Mouse (Mus musculus): ENCODE measurements around the gene Gm42688. TPM values are rescaled to one million over a fixed set of nuclear protein-coding genes. Genes with fewer than 3 reads are reported as not detected.

Gm42688 gene
- polyA plus RNA-seq, 1 experiment from 2014 or later = 3.7 TPM

DNA sequence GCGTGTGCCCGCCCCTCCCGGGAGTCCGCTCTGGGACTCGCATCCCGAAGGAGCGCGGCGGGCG, 31.3 kb upstream of the Gm42688 start, which contains the start of gene Tlx2:
Tlx2 (minus strand) TSS at position 47 of the 64 bp plus-strand sequence.
- no peaks in the 10 kb centered on the region for H3K9me3 ChIP-seq
- H3K27me3 ChIP-seq = peaks cover 100% of the 10 kb centered on the region
- H3K36me3 ChIP-seq (replicated peaks) = no peaks in the 10 kb centered on the region
- H3K27ac ChIP-seq = no peak within 1 kb of the TSS
- 1% methylated on average over 10 of the region's 10 CpGs for whole genome bisulfite sequencing
- H3K4me3 ChIP-seq (replicated peaks) = peak within 1 kb of the TSS; percentile 31
- no peak for ATAC-seq (ENCODE audit: low FRiP score)
- H3K9ac ChIP-seq = no peak within 1 kb of the TSS
- peaks cover 26% of the 10 kb centered on the region for H3K4me1 ChIP-seq
- peak within 1 kb of the TSS; percentile 39 for H3K4me2 ChIP-seq

DNA sequence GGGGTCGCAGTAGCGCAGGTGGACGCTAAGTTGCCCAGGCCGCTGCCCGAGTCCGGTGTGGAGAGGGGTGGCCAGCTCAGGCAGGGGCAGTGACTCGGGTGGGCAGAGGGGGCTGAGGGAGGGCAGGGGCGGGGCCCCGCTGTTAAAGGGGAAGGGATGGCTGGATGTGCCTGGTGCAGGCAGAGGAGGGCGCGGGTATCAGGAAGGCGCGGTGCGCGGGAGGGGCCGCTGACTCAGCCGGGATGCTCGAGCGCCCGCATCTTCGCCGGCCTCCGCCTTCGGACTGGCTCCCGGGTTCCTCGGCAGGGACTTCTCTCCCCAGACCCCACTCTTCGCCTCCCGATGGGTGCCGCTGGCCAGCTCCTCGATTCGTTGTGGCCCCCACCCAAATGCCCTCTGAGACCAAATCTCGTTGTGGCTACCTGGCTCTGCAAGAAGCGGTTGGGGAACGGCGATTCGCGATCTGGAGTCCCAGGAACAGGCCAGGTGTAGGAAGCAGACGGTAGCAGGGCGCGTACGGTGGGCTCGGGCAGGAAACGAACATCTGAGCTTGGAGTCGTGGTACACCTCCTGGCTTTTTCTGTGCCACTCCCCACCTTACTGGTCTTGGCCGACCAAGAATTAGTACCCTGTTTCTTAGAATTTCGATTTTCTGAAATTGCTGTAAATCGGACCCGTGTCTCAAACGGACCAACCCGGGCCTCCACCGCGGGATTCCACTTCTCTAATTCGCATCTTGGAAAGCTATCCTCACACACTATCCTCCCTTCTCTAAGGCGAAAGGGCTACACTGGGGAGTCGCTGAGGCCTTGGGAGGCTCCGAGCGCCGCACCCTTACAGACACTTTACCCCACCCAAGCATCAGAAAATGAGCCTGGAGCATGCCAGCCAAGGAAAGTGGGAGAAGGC, 30.9 kb upstream of the Gm42688 start:
- H3K4me3 ChIP-seq (replicated peaks) = peak overlapping the region; percentile 31
- H3K36me3 ChIP-seq (replicated peaks) = no peaks in the 10 kb centered on the region
- WGBS = under 1% methylated on average over 52 of the region's 58 CpGs
- H3K27me3 ChIP-seq = peaks cover 100% of the 10 kb centered on the region
- no peak for ATAC-seq (ENCODE audit: low FRiP score)
- H3K4me2 ChIP-seq = peak overlapping the region; percentile 39
- H3K4me1 ChIP-seq = peaks cover 26% of the 10 kb centered on the region
- no peak overlapping the region for H3K27ac ChIP-seq
- no peak overlapping the region for H3K9ac ChIP-seq
- H3K9me3 ChIP-seq = no peaks in the 10 kb centered on the region

- peak; percentile 11; the same call in 1 of the 2 replicates for ATAC-seq (ENCODE audit: low FRiP score)
- Histone ChIP-seq H3K27me3 (peaks cover 100% of the 10 kb centered on the region), H3K9ac (no peak overlapping the region), H3K4me2 (0 out of 2 replicates have a peak overlapping the region, but pooled peaks have one; percentile 13), H3K36me3 (replicated peaks) (no peaks in the 10 kb centered on the region), H3K4me3 (replicated peaks) (peak overlapping the region; percentile 19; the same call in 1 of the 2 replicates), H3K27ac (no peak overlapping the region), H3K9me3 (no peaks in the 10 kb centered on the region), H3K4me1 (peaks cover 26% of the 10 kb centered on the region)
- under 1% methylated on average over 16 of the region's 24 CpGs for WGBS
Measured at GRCm38 (mm10) chr6:83071220-83071619, 30.2 kb upstream of the Gm42688 start.

DNA sequence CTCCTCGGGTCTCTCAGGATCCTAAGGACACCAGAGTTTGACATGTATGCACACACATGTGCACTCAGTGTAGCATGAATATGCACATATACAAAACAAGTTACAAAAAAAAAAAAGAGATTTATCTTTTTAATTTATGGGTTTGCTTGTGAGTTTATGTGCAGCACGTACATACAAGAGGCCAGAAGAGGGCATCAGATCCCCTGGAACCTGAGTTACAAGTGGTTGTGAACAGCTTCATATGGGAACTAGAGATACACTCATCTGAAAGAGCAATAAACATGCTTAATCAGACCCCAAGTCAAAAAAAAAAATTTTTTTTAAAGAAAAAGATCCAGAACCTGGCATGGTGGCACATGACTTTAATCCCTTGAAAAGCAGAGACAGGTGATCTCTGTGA, 26.4 kb upstream of the Gm42688 start:
- Histone ChIP-seq H3K36me3 (replicated peaks) (peaks cover 5% of the 10 kb centered on the region), H3K27me3 (peaks cover 75% of the 10 kb centered on the region), H3K4me1 (peaks cover 33% of the 10 kb centered on the region), H3K4me2 (no peak overlapping the region), H3K9me3 (no peaks in the 10 kb centered on the region), H3K4me3 (replicated peaks) (no peak overlapping the region), H3K9ac (no peak overlapping the region), H3K27ac (no peak overlapping the region)
- WGBS = 14% methylated on average over 2 of the region's 2 CpGs
- ATAC-seq (ENCODE audit: low FRiP score) = no peak

DNA sequence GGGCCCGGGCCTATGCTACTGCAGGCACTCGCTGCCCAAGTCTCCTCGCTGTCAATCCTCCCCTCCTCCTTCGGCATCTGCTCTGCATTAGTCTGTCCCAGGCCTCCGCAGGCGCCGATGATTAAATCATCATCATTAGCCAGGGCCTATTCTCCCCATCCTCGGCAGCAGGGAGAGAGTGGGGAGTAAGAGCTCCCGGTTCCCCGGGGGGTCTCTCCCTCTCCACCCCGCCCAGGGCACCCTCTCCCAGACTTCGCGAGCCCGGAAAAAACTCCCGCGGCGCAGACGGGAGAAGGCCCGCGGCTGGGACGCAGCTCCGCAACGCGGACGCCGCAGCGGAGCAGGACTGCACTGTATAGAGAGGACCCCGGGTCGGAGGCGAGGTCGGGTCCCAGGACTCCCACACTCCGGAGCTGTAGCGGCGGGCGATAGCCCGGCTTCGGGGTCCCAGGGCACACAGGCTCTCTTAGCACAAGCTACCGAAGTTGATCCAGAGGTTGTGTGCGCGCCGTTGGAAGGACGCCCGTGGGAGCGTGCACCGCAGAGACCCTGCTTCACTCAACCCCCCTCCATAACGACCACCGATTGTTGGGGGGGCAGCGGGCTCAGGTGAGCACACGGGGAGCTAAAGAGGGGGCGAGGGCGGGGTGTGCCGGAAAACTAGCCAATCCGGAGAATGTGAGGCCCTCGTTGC, 23.6 kb upstream of the Gm42688 start, which contains the start of gene Pcgf1:
Pcgf1 (plus strand) TSS at position 240 of the 694 bp plus-strand sequence.
- H3K36me3 ChIP-seq (replicated peaks) = peaks cover 30% of the 10 kb centered on the region
- peaks cover 56% of the 10 kb centered on the region for H3K27me3 ChIP-seq
- peak within 1 kb of the TSS; percentile 81 for H3K9ac ChIP-seq
- peak within 1 kb of the TSS; percentile 98 for H3K4me2 ChIP-seq
- H3K27ac ChIP-seq = peak within 1 kb of the TSS; percentile 88
- H3K9me3 ChIP-seq = no peaks in the 10 kb centered on the region
- peaks cover 20% of the 10 kb centered on the region for H3K4me1 ChIP-seq
- WGBS = under 1% methylated on average over 54 of the region's 54 CpGs
- ATAC-seq (ENCODE audit: low FRiP score) = peak; percentile 86
- H3K4me3 ChIP-seq (replicated peaks) = peak within 1 kb of the TSS; percentile 77

DNA sequence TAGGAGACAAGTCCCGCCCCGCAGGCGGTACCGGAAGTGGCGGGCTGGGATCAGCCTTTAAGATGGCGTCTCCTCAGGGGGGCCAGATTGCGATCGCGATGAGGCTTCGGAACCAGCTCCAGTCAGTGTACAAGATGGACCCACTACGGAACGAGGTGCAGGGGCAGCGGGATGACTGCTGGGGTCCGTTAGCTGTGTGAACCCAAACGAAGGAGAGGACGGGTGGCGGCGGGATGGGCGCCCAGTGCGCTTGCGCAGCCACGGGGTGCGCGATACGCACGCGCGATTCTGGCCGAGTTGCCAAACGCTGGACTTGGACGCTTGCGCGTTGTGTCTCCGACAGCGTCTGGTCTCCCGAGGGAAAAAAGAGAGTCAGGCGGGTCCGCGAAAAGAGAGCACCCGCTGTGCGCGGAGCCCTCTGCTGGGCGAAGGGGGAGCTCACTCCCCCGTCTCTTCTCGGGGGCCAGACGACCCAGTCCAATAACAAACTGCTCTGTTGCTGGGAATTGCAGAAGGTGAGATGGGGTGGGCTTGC, 23.0 kb upstream of the Gm42688 start:
- Histone ChIP-seq H3K9ac (peak overlapping the region; percentile 81), H3K4me2 (peak overlapping the region; percentile 98), H3K9me3 (no peaks in the 10 kb centered on the region), H3K4me3 (replicated peaks) (peak overlapping the region; percentile 77), H3K4me1 (peaks cover 20% of the 10 kb centered on the region), H3K27ac (peak overlapping the region; percentile 88), H3K27me3 (peaks cover 56% of the 10 kb centered on the region), H3K36me3 (replicated peaks) (peaks cover 30% of the 10 kb centered on the region)
- under 1% methylated on average over 46 of the region's 46 CpGs for WGBS
- peak; percentile 93 for ATAC-seq (ENCODE audit: low FRiP score)

- no peak overlapping the region for H3K4me2 ChIP-seq
- peaks cover 20% of the 10 kb centered on the region for H3K4me1 ChIP-seq
- H3K9me3 ChIP-seq = no peaks in the 10 kb centered on the region
- H3K27me3 ChIP-seq = peaks cover 56% of the 10 kb centered on the region
- H3K9ac ChIP-seq = no peak overlapping the region
- ATAC-seq (ENCODE audit: low FRiP score) = no peak
- peaks cover 30% of the 10 kb centered on the region for H3K36me3 ChIP-seq (replicated peaks)
- no peak overlapping the region for H3K27ac ChIP-seq
- 95% methylated on average over 5 of the region's 5 CpGs for WGBS
- H3K4me3 ChIP-seq (replicated peaks) = no peak overlapping the region
Measured at GRCm38 (mm10) chr6:83080210-83080609, 21.2 kb upstream of the Gm42688 start.

DNA sequence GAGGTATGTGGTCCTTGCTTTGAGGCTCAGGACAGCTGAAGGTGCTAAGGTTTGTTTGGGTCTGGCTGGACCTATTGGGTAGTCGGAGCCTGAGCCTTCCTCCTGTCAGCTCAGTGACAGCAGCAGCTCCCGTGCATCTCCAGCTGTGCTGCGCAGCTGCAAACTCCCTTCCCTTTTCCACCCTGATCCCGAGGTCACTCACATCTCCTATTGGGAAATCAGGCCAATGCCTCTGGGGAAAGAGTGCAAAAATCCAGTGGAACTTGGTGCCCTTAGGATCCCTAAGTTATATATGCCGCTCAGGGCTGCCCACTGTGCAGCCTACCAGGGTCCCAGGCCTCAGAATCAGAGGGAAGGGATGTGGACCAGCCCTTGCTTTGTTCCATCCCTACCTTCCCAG, 17.9 kb upstream of the Gm42688 start:
- Histone ChIP-seq H3K4me3 (replicated peaks) (no peak overlapping the region), H3K9ac (no peak overlapping the region), H3K4me1 (peaks cover 26% of the 10 kb centered on the region), H3K4me2 (no peak overlapping the region), H3K27me3 (peaks cover 66% of the 10 kb centered on the region), H3K9me3 (no peaks in the 10 kb centered on the region), H3K27ac (no peak overlapping the region), H3K36me3 (replicated peaks) (peaks cover 30% of the 10 kb centered on the region)
- no peak for ATAC-seq (ENCODE audit: low FRiP score)
- 8% methylated on average over 5 of the region's 5 CpGs for WGBS

DNA sequence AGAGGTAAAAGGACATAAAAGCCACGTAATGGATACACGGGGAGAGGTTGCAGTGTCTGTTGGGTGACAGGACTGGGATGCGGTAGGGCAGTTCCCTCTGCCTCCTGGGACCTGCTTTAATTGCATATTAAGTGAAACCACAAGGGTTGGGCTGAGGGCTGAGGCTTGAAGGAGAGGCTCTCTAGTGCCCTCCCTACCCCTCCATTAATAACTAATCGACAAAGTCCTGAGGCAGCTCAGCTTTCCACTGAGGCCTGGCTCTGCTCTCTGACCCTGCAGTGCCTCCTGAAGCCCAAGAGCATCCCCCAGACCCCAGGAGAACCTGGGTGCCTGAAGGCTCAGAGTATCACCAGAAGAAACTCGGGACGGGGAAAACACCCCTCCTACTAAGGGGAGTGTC, 16.9 kb upstream of the Gm42688 start:
- H3K27ac ChIP-seq = no peak overlapping the region
- ATAC-seq (ENCODE audit: low FRiP score) = no peak

GRCm38 (mm10) chr6:83086121-83087035, 15.0 kb upstream of the Gm42688 start, which contains the start of gene Lbx2:
Gene Lbx2, plus strand, starts transcription at chr6:83086367.
- 1% methylated on average over 29 of the region's 42 CpGs for WGBS
- Histone ChIP-seq H3K36me3 (replicated peaks) (peaks cover 11% of the 10 kb centered on the region), H3K9ac (no peak within 1 kb of the TSS), H3K27ac (no peak within 1 kb of the TSS), H3K4me1 (peaks cover 13% of the 10 kb centered on the region), H3K9me3 (no peaks in the 10 kb centered on the region), H3K4me2 (no peak within 1 kb of the TSS; the same call in 1 of the 2 replicates), H3K4me3 (replicated peaks) (peak within 1 kb of the TSS; percentile 7; the same call in 1 of the 2 replicates), H3K27me3 (peaks cover 93% of the 10 kb centered on the region)
- no peak for ATAC-seq (ENCODE audit: low FRiP score)

More for the DNA sequence above, 16.9 kb upstream of the Gm42688 start:
- no peak overlapping the region for H3K9ac ChIP-seq
- no peak overlapping the region for H3K4me3 ChIP-seq (replicated peaks)
- H3K4me2 ChIP-seq = no peak overlapping the region
- peaks cover 76% of the 10 kb centered on the region for H3K27me3 ChIP-seq
- H3K9me3 ChIP-seq = no peaks in the 10 kb centered on the region
- WGBS = 4% methylated on average over 6 of the region's 6 CpGs
- peaks cover 19% of the 10 kb centered on the region for H3K4me1 ChIP-seq
- peaks cover 30% of the 10 kb centered on the region for H3K36me3 ChIP-seq (replicated peaks)

DNA sequence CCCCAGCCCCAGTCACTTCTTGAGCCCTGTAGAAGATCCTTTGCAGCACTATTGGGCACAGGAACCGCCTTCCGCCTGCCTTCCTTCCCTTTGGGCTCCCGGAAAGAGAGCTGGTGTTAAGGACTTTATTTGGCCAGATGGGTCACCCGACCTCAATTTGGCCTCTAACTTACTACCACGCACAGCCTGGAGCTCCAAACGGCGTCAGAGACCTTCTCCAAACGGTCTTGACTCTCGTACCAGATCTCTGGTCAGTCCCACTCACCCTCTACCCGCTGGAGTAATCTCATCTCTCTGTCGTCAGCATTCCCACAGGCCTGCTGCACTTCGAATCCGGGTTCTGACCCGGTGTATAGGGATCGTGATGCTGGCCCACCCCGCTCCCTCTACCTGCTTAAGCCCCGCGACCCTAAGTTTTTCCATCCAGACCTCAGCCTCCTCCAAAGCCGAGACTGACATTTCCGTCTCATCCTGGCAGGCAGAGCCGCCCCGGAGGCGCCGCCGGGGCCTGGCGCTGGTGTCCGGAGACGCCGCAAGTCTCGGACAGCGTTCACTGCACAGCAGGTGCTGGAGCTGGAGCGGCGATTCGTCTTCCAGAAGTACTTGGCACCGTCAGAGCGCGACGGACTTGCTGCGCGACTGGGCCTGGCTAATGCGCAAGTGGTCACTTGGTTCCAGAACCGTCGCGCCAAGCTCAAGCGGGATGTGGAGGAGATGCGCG, 14.1 kb upstream of the Gm42688 start:
- WGBS = 1% methylated on average over 47 of the region's 47 CpGs

More for the DNA sequence above, 14.1 kb upstream of the Gm42688 start:
- ATAC-seq (ENCODE audit: low FRiP score) = no peak
- H3K27ac ChIP-seq = no peak overlapping the region
- H3K36me3 ChIP-seq (replicated peaks) = peaks cover 3% of the 10 kb centered on the region
- H3K4me3 ChIP-seq (replicated peaks) = peak overlapping the region; percentile 7
- no peaks in the 10 kb centered on the region for H3K9me3 ChIP-seq
- H3K27me3 ChIP-seq = peaks cover 96% of the 10 kb centered on the region
- H3K9ac ChIP-seq = no peak overlapping the region
- peak overlapping the region; percentile 21; the same call in 1 of the 2 replicates for H3K4me2 ChIP-seq
- peaks cover 13% of the 10 kb centered on the region for H3K4me1 ChIP-seq
